Mouse (Mus musculus) spleen, adult 2 months (tissue): ENCODE data around the gene Pitpnc1. TPM values are rescaled to one million over a fixed set of nuclear protein-coding genes. Genes with fewer than 3 reads are reported as not detected.

Experiments
- DNase-seq, 2 experiments: peaks; one replicate each; pipeline versions ENCODE4 v3.0.0 to v3.0.0-alpha.2; 2012 to 2021; ENCODE audit warnings: low spot score in 2 of 2, low read depth in 1 of 2
- H3K27ac ChIP-seq: fragments of 200-500 bp; 2 replicates; pipeline ENCODE4 v1.5.1; 2012; ENCODE audit warnings: low read length, inconsistent platforms; ENCODE audit not compliant: insufficient read depth
- H3K27me3 ChIP-seq: fragments of 200-500 bp; 2 replicates; pipeline ENCODE4 v1.6.1; 2012; ENCODE audit warnings: mild to moderate bottlenecking, moderate library complexity, low read length, inconsistent platforms; ENCODE audit not compliant: control insufficient read depth, insufficient read depth
- H3K36me3 ChIP-seq: fragments of 200-500 bp; 2 replicates; pipeline ENCODE4 v1.6.1; 2012; ENCODE audit warnings: mild to moderate bottlenecking, low read length, inconsistent platforms; ENCODE audit not compliant: control insufficient read depth, insufficient read depth
- H3K4me1 ChIP-seq: fragments of 200-500 bp; 2 replicates; pipeline ENCODE4 v1.6.1; 2011; ENCODE audit warnings: inconsistent platforms; ENCODE audit not compliant: control insufficient read depth, insufficient read depth, insufficient read length
- H3K4me3 ChIP-seq: fragments of 200-500 bp; 2 replicates; pipeline ENCODE4 v1.5.1; 2011; ENCODE audit warnings: mild to moderate bottlenecking, inconsistent platforms; ENCODE audit not compliant: insufficient read depth, insufficient read length; ENCODE audit errors: extremely low read depth
- CTCF ChIP-seq: fragments of 200-500 bp; IDR thresholded peaks from 2 replicates; pipeline ENCODE4 v1.5.1; 2011; ENCODE audit warnings: mild to moderate bottlenecking, inconsistent platforms; ENCODE audit not compliant: insufficient read depth, insufficient read length, insufficient replicate concordance; ENCODE audit errors: extremely low read depth
- POLR2A ChIP-seq: fragments of 200-500 bp; IDR thresholded peaks from 2 replicates; pipeline ENCODE4 v1.6.1; 2011; ENCODE audit warnings: low read depth, low read length, inconsistent platforms
- WGBS: fragments of 180-500 bp; shearing (Covaris S2); methylation state at CpG from one replicate; pipeline ENCODE4 v1.1.7; 2018; 5-methylcytosine and 5-hydroxymethylcytosine counted together
- polyA plus RNA-seq: library from polyadenylated mRNA; depleted of rRNA; stranded (reverse); fragments of >200 nt; gene quantifications from 2 replicates; pipeline ENCODE4 v1.2.3, GENCODE M21; 2012

Pitpnc1 gene
- polyA plus RNA-seq, 1 experiment, result 6.4 TPM

GRCm38 (mm10) chr11:107241678-107242077 lies 228.8 kb downstream of the Pitpnc1 start:
- Histone ChIP-seq H3K36me3 (peaks cover 2% of the 10 kb centered on the region; the same call in 1 of the 2 replicates), H3K4me3 (no peak overlapping the region), H3K27me3 (no peaks in the 10 kb centered on the region), H3K27ac (no peak overlapping the region), H3K4me1 (no peaks in the 10 kb centered on the region)
- no peak for TF ChIP-seq CTCF
- 57% methylated on average over 7 of the region's 7 CpGs for WGBS
- DNase-seq, result no peak

GRCm38 (mm10) chr11:107238506-107238905 lies 232.0 kb downstream of the Pitpnc1 start:
- Histone ChIP-seq H3K27me3 (no peaks in the 10 kb centered on the region), H3K36me3 (peaks cover 5% of the 10 kb centered on the region), H3K4me3 (no peak overlapping the region), H3K27ac (no peak overlapping the region), H3K4me1 (no peaks in the 10 kb centered on the region)
- TF ChIP-seq POLR2A, result no peak
- no peak for TF ChIP-seq CTCF
- WGBS, result 94% methylated on average over 6 of the region's 6 CpGs
- no peak for DNase-seq

- no peak overlapping the region for H3K27ac ChIP-seq
- no peak overlapping the region for H3K4me3 ChIP-seq
- no peak for DNase-seq
- H3K27me3 ChIP-seq, result no peaks in the 10 kb centered on the region
- 96% methylated on average over 4 of the region's 4 CpGs for WGBS
- no peak for TF ChIP-seq CTCF
- TF ChIP-seq POLR2A, result no peak
- no peaks in the 10 kb centered on the region for H3K4me1 ChIP-seq
- H3K36me3 ChIP-seq, result peaks cover 7% of the 10 kb centered on the region
Observed at GRCm38 (mm10) chr11:107237532-107237931, 233.0 kb downstream of the Pitpnc1 start.

- no peak overlapping the region for H3K4me3 ChIP-seq
- peaks cover 14% of the 10 kb centered on the region for H3K36me3 ChIP-seq
- H3K27ac ChIP-seq, result no peak overlapping the region
- WGBS, result 97% methylated on average over 5 of the region's 5 CpGs
- no peaks in the 10 kb centered on the region for H3K4me1 ChIP-seq
- no peaks in the 10 kb centered on the region for H3K27me3 ChIP-seq
- TF ChIP-seq CTCF, result no peak
- no peak for TF ChIP-seq POLR2A
- DNase-seq, result no peak
Observed at GRCm38 (mm10) chr11:107233252-107233890, 237.1 kb downstream of the Pitpnc1 start.

- no peak overlapping the region for H3K4me3 ChIP-seq
- H3K4me1 ChIP-seq, result no peaks in the 10 kb centered on the region
- peaks cover 14% of the 10 kb centered on the region for H3K36me3 ChIP-seq
- no peak for DNase-seq
- H3K27ac ChIP-seq, result no peak overlapping the region
- TF ChIP-seq CTCF (no peak), POLR2A (no peak)
- no peaks in the 10 kb centered on the region for H3K27me3 ChIP-seq
- 95% methylated on average over 10 of the region's 10 CpGs for WGBS
Observed at GRCm38 (mm10) chr11:107230128-107230527, 240.4 kb downstream of the Pitpnc1 start.

- Histone ChIP-seq H3K4me1 (no peaks in the 10 kb centered on the region), H3K4me3 (no peak overlapping the region), H3K27me3 (no peaks in the 10 kb centered on the region), H3K27ac (no peak overlapping the region), H3K36me3 (0 out of 2 replicates have a peak, but pooled peaks cover 2% of the 10 kb centered on the region)
- DNase-seq, result no peak
- TF ChIP-seq POLR2A (no peak), CTCF (no peak)
- 91% methylated on average over 1 of the region's 1 CpGs for WGBS
Observed at GRCm38 (mm10) chr11:107226431-107226830, 244.1 kb downstream of the Pitpnc1 start.

- TF ChIP-seq POLR2A (no peak), CTCF (no peak)
- Histone ChIP-seq H3K36me3 (0 out of 2 replicates have a peak, but pooled peaks cover 2% of the 10 kb centered on the region), H3K4me3 (no peak overlapping the region), H3K4me1 (no peaks in the 10 kb centered on the region), H3K27me3 (no peaks in the 10 kb centered on the region), H3K27ac (no peak overlapping the region)
- 91% methylated on average over 10 of the region's 10 CpGs for WGBS
- DNase-seq, result no peak
Observed at GRCm38 (mm10) chr11:107226013-107226412, 244.5 kb downstream of the Pitpnc1 start.
